ENCODE assay signal across 29 mouse cellular contexts in the genomic region with DNA sequence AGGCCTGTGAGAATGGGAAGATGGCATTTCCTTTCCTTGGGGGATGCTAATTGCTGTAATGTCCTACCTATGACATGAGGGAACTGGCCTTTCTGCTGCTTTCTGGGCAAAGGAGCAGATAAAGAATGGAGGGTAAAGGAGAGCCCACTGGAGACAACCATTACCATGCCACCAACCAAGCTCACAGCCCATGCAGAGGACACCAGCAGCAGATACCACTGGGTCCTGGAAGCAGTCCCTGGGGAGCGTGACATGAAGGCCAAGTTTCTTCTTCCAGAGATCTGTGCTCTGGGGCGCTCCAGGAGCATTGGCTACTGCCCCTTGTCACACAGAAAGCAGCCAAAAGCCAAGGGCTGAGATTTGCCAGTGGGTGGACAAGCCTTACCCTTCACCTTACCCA.
"Had no signal": no experiment of that assay in that cellular context is flagged by ENCODE, and none has a peak within 500 bp of the region (broad histone marks: within the 10 kb centered on the region; RNA-seq: fewer than 3 reads in every experiment).

No protein-coding gene starts in this region.

- H3K4me3 ChIP-seq: heart, embryonic 12.5 days; heart, embryonic 13.5 days; heart, embryonic 15.5 days; hindbrain, embryonic 10.5 days; hindbrain, embryonic 12.5 days; hindbrain, embryonic 13.5 days; hindbrain, embryonic 15.5 days; intestine, embryonic 15.5 days; kidney, embryonic 15.5 days; layer of hippocampus, adult 2 months; left cerebral cortex, adult 2 months had no signal

- DNase-seq: heart, postnatal 14 days; heart, postnatal 36 days; heart, postnatal 4 days; kidney, adult 11 months; kidney, adult 18-20 months; kidney, adult 2 months; kidney, adult 8-10 months; kidney, adult 9 months; kidney, postnatal 10 days; kidney, postnatal 14 days; kidney, postnatal 25 days; kidney, postnatal 36 days; kidney, postnatal 4 days; layer of hippocampus, adult 9-11 months; layer of hippocampus, postnatal 36 days had no signal

- H3K27ac ChIP-seq: heart, embryonic 13.5 days; heart, embryonic 15.5 days; hindbrain, embryonic 10.5 days; hindbrain, embryonic 12.5 days; hindbrain, embryonic 13.5 days; hindbrain, embryonic 14.5 days; hindbrain, embryonic 15.5 days; hindbrain, postnatal 0 days; intestine, embryonic 15.5 days; kidney, embryonic 15.5 days; kidney, postnatal 0 days; layer of hippocampus, adult 2 months; left cerebral cortex, adult 2 months had no signal

- H3K9me3 ChIP-seq: heart, embryonic 12.5 days; heart, embryonic 13.5 days; heart, embryonic 15.5 days; hindbrain, embryonic 10.5 days; hindbrain, embryonic 12.5 days; hindbrain, embryonic 13.5 days; hindbrain, embryonic 15.5 days; intestine, embryonic 15.5 days; kidney, embryonic 15.5 days had no signal

- H3K36me3 ChIP-seq: heart, embryonic 12.5 days; heart, embryonic 13.5 days; heart, embryonic 15.5 days; hindbrain, embryonic 10.5 days; hindbrain, embryonic 12.5 days; hindbrain, embryonic 13.5 days; hindbrain, embryonic 15.5 days; intestine, embryonic 15.5 days; kidney, embryonic 15.5 days had no signal

- H3K4me1 ChIP-seq: heart, embryonic 12.5 days; heart, embryonic 15.5 days; intestine, embryonic 15.5 days had no signal

- H3K27me3 ChIP-seq: hindbrain, embryonic 13.5 days; hindbrain, embryonic 15.5 days; intestine, embryonic 15.5 days had no signal
